Mouse (Mus musculus) kidney, postnatal 10 days (tissue): ENCODE measurements around the gene Cep83.

Experiments used
- DNase-seq: peaks from one replicate; pipeline ENCODE4 v3.0.0; 2021; ENCODE audit warnings: mixed read lengths

Gene Cep83

DNA sequence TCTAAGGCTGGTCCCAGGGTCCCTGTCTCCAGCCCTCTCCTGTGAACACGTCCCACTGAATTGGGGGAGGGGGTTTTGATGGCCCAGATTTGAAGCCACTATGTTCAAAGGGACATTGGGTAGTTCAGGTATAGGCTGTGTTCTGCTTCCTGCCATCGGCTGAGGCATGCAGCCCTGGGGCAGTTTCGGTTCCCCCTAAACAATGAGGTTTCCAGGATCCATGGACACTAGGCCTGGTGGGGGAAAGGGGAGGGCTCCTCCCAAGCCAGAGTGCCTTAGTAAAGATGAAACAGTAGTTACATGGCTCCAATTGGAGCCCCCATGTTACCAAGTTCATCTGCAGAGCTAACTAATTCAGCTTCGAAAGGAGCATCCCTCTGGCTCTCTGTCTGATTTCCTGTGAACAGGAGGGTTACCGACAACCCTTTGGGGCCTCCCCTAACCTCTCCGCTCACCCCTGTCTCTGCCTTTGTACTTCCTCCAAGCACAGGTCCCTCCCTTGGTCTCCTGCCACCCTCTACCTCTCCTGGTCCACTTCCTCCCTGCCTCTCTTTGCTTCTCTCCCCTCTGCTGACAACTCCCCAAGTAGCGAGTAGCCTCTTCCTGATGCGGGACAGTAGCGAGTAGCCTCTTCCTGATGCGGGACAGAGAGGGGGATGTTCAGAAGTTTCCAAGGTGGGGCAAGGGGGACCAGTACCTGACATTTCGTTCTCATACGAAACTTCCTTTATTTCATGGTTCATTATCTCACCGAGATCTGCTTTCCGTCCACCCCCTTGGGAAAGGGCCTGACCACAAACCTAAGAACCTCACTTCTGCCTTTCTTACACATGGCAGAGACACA is 139.7 kb downstream of the Cep83 start:
- no peak for DNase-seq

DNA sequence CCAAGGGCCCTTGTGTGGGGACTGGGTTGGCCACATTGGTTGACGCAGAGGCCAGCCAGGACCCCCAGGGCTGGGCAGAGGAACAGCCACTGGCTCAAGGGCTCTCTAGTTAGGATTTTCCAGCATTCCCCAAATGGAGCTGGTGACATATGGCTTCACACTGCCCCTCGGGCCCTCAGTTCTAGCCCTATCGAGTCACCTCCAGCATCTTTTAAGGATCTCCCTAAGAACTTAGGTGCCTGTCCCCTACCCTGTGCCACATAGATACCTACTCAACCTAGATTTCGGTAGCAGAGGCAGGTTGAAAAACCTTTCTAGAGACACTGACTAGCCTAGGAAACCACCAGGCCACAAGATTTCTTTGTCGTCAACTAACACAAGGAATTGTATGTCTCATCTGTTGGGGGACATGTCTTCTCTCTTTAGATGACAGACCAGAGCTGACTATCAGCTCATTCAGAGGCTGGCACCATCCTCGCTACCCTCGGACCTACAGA is 140.3 kb downstream of the Cep83 start:
- no peak for DNase-seq

DNA sequence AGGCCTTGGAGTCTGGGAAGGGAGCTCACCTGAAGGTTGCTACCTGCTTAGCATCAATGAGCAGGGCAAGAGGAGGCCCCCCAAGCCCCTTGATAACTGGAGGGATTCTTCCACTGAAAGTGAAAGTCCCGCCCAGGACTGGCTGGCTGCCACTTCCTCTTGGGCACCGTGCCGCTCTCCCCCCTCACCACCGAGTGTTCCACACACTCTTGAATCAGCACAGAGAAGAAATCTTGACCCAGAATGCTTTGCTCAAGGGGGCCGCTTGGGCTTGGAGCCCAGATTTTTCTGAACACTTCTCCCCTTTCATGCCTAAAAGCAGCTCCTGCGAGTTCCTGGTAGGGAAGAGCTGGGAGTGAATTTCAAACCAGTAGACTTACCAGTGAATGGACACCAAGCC is 141.0 kb downstream of the Cep83 start:
- DNase-seq = peak; percentile 91

DNA sequence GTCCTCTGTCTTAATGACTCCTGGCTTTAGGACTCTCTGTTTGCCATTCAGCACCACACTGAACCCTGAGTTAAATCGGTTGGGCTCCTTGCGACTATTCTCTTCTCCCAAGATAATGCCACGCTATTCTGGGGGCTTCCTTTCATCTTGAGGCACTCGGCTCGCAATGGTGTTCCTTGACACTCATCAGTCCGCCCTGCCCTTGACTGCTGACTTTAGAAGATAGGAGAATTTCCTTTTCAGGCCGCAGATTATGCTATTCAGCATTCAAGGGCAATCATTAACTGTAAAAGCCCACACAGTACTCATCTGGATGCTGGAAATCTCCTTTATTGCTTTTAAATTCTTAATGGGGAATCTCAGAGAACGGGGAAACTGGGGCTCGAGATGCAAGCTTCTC is 147.4 kb downstream of the Cep83 start:
- DNase-seq = no peak
